Mouse (Mus musculus) hindbrain, embryonic 11.5 days (tissue): ENCODE data around the gene Mrc2. TPM values are rescaled to one million over a fixed set of nuclear protein-coding genes. Genes with fewer than 3 reads are reported as not detected.

Experiments used
- ATAC-seq: fragments of 200-750 bp; cut with Nextera tagmentation; 2 replicates; pipeline ENCODE4 v1.8.0; 2017; ENCODE audit warnings: mild to moderate bottlenecking, moderate TSS enrichment, moderate library complexity; ENCODE audit not compliant: low FRiP score
- DNase-seq: peaks from one replicate; pipeline ENCODE4 v3.0.0-alpha.2; 2015; ENCODE audit warnings: low spot score
- H3K27ac ChIP-seq: fragments of 300-500 bp; sonication (generic); 2 replicates; pipeline ENCODE4 v1.5.1; 2014; ENCODE audit warnings: mild to moderate bottlenecking, low read depth, low read length
- H3K27me3 ChIP-seq: fragments of 300-500 bp; sonication (generic); 2 replicates; pipeline ENCODE4 v1.6.1; 2014; ENCODE audit warnings: mild to moderate bottlenecking, low read length, moderate library complexity, mixed read lengths; ENCODE audit not compliant: control insufficient read depth, insufficient read depth
- H3K36me3 ChIP-seq: fragments of 300-500 bp; sonication (generic); 2 replicates; pipeline ENCODE4 v1.6.1; 2014; ENCODE audit warnings: mild to moderate bottlenecking, low read length, moderate library complexity, mixed read lengths; ENCODE audit not compliant: control insufficient read depth, insufficient read depth
- H3K4me1 ChIP-seq: fragments of 300-500 bp; sonication (generic); replicated peaks from 2 replicates; pipeline ENCODE4 v1.6.1; 2014; ENCODE audit warnings: low read length, mixed read lengths; ENCODE audit not compliant: control insufficient read depth, insufficient read depth
- H3K4me2 ChIP-seq: fragments of 300-500 bp; sonication (generic); replicated peaks from 2 replicates; pipeline ENCODE4 v1.6.1; 2014; ENCODE audit warnings: mild to moderate bottlenecking, low read depth, low read length
- H3K4me3 ChIP-seq: fragments of 300-500 bp; sonication (generic); 2 replicates; pipeline ENCODE4 v1.5.1; 2014; ENCODE audit warnings: low read depth, low read length
- H3K9ac ChIP-seq: fragments of 300-500 bp; sonication (generic); 2 replicates; pipeline ENCODE4 v1.6.1; 2014; ENCODE audit warnings: low read depth, low read length
- H3K9me3 ChIP-seq: fragments of 300-500 bp; sonication (generic); 2 replicates; pipeline ENCODE4 v1.6.1; 2016; ENCODE audit warnings: low read length; ENCODE audit not compliant: control insufficient read depth
- WGBS: fragments of 180-500 bp; shearing (Covaris S2); extraction: QIAGEN DNeasy Blood & Tissue Kit; methylation state at CpG from one replicate; pipeline ENCODE4 v1.1.7; 2014; 5-methylcytosine and 5-hydroxymethylcytosine counted together
- polyA plus RNA-seq: library from polyadenylated mRNA; unstranded; fragments of >200 nt; fragmentation: Nextera tagmentation; extraction: Ambion mirVana; gene quantifications from 2 replicates; pipeline ENCODE4 v1.2.1, GENCODE M21; 2014

Mrc2 gene
- polyA plus RNA-seq, 1 experiment from 2014 or later, result 6.6 TPM

DNA sequence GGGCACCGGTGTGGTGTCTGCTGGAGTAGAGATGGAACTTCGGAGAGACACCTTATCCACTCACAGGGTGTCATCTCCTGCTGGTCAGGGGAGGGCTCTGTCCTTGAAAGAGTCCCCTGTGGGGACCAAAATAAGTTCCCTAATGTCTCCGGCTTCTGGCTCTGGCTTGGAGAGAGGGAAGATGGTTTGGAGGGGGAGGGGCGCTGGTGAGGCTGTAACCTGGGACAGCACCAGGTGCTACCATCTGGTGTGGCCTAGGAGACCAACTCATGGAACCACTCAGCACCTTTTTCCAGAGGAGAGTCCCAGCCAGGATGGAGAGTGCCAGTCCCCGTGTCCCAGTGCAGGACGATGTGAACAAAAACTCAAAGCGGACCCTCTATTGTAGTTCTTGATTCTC lies 58.2 kb downstream of the Mrc2 start:
- WGBS, result 88% methylated on average over 7 of the region's 7 CpGs
- Histone ChIP-seq H3K9me3 (no peaks in the 10 kb centered on the region), H3K36me3 (no peaks in the 10 kb centered on the region), H3K27me3 (no peaks in the 10 kb centered on the region; the same call in 1 of the 2 replicates), H3K27ac (no peak overlapping the region), H3K4me2 (no peak overlapping the region), H3K4me3 (no peak overlapping the region), H3K4me1 (0 out of 2 replicates have a peak, but pooled peaks cover 2% of the 10 kb centered on the region), H3K9ac (no peak overlapping the region)
- ATAC-seq (no peak), DNase-seq (no peak)

DNA sequence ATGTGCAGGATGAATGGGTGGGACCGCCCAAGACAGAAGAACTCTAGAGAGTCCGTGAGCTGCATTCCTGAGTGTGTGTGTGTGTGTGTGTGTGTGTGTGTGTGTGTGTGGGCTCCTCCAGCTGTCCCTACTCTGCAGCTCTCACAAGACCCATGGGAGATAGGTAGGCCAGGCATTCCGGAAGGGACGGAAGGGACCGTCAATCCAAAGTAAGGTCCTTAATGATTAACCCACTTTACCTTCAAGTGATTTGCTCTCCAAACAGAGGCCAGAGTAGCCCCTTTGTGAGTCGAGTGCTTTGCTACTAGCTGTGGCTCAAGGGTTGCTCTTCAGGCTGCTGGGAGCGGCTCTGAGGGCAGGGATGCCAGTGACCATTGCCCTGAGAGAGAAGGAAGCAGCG lies 59.7 kb downstream of the Mrc2 start:
- no peak overlapping the region for H3K27ac ChIP-seq
- H3K9me3 ChIP-seq, result no peaks in the 10 kb centered on the region
- 64% methylated on average over 8 of the region's 8 CpGs for WGBS
- H3K27me3 ChIP-seq, result no peaks in the 10 kb centered on the region; the same call in 1 of the 2 replicates
- H3K4me3 ChIP-seq, result no peak overlapping the region
- no peaks in the 10 kb centered on the region for H3K36me3 ChIP-seq
- 0 out of 2 replicates have a peak, but pooled peaks cover 2% of the 10 kb centered on the region for H3K4me1 ChIP-seq
- no peak overlapping the region for H3K9ac ChIP-seq
- DNase-seq (no peak), ATAC-seq (no peak)
- H3K4me2 ChIP-seq, result no peak overlapping the region

DNA sequence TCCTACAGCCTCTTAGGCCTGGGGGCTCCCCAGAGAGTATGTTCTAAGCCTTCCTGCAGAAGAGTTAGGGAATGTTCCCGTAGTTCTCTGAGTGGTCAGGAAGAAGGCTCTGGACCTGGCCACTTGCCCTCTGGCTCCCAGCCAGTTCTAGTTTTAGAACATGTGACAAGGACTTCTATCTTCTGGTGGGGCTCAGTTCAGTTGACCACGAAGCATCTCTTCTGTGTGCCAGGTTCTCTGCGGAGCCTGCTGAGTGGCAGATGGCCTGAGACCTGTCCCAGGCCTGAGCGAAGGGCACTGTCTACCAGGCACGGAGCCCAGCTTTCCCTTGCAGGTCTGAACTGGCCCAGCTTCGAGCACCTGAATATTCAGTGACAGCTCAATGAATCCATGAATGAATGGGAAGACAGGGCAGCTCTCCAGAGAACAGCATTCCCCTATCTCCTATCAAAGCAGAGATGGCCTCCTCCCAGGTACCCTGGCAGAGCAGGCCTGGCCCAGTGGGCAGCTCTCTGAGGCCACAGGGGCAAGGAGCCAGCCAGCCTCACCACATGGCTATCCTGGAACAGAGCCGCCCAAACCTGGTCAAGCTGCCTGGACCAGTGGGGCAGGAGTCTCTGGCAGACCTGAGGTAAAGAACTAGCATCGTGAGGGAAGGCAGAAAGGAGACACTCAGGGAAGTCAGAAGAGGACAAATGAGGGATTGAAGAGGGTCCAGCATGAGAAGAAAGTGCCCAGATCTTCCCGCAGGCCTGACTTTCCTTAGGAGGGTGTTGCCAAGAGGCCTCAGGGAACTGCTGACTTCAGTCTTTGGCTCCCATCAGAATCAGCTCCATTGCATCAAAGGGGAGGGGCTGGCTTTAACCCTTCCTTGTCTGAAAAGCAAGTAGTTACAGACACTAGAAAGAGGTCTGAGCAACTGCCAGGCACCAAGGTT lies 60.8 kb downstream of the Mrc2 start:
- no peaks in the 10 kb centered on the region; the same call in 1 of the 2 replicates for H3K27me3 ChIP-seq
- H3K36me3 ChIP-seq, result no peaks in the 10 kb centered on the region
- DNase-seq (no peak), ATAC-seq (no peak)
- H3K9me3 ChIP-seq, result no peaks in the 10 kb centered on the region
- no peak overlapping the region for H3K4me3 ChIP-seq
- H3K4me2 ChIP-seq, result no peak overlapping the region
- H3K4me1 ChIP-seq, result 0 out of 2 replicates have a peak, but pooled peaks cover 2% of the 10 kb centered on the region
- H3K27ac ChIP-seq, result no peak overlapping the region
- H3K9ac ChIP-seq, result no peak overlapping the region
- 72% methylated on average over 9 of the region's 9 CpGs for WGBS

DNA sequence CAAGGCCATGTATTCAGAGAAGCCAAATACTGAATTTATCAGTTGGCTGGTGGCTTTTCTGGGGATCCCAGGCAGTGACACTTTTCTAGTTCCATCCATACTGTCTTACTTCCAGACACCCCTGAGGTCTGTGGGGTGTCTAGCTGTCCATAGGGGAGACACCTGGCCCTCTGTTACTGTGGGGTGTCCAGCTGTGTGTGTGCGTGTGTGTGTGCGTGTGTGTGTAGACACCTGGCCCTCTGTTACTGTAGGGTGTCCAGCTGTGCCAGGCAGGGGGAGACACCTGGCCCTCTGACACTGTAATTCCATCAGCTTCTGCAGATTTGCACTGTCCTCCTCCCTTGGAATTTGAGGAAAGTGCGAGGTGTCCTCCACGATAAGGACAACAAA lies 61.4 kb downstream of the Mrc2 start:
- H3K27me3 ChIP-seq, result no peaks in the 10 kb centered on the region; the same call in 1 of the 2 replicates
- 0 out of 2 replicates have a peak, but pooled peaks cover 2% of the 10 kb centered on the region for H3K4me1 ChIP-seq
- no peak overlapping the region for H3K4me3 ChIP-seq
- no peak overlapping the region for H3K9ac ChIP-seq
- H3K4me2 ChIP-seq, result no peak overlapping the region
- no peaks in the 10 kb centered on the region for H3K9me3 ChIP-seq
- WGBS, result 89% methylated on average over 4 of the region's 4 CpGs
- ATAC-seq (no peak), DNase-seq (no peak)
- H3K27ac ChIP-seq, result no peak overlapping the region
- H3K36me3 ChIP-seq, result no peaks in the 10 kb centered on the region

DNA sequence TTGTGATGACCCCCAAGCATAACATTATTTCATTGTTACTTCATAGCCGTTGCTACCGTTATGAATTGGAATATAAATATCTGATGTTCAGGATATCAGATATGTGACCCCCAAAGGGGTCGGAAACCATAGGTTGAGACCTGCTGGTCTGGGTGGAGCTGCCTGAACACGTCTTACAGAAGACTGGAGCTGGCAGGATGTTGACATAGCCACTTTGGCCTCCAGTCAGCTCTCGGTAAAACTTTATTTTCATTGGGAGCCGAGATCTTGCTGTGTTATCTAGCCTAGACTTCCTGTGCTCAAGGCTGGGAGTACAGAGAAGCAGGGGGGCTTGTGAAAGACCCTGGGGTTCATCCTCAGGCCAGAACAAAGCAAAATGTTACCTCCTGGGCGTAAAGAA lies 63.9 kb downstream of the Mrc2 start:
- no peaks in the 10 kb centered on the region; the same call in 1 of the 2 replicates for H3K27me3 ChIP-seq
- H3K4me3 ChIP-seq, result no peak overlapping the region
- WGBS, result 78% methylated on average over 7 of the region's 7 CpGs
- DNase-seq (no peak), ATAC-seq (no peak)
- no peak overlapping the region for H3K4me2 ChIP-seq
- no peak overlapping the region for H3K27ac ChIP-seq
- H3K9me3 ChIP-seq, result no peaks in the 10 kb centered on the region
- no peak overlapping the region for H3K9ac ChIP-seq
- H3K36me3 ChIP-seq, result no peaks in the 10 kb centered on the region
- 0 out of 2 replicates have a peak, but pooled peaks cover 2% of the 10 kb centered on the region for H3K4me1 ChIP-seq

DNA sequence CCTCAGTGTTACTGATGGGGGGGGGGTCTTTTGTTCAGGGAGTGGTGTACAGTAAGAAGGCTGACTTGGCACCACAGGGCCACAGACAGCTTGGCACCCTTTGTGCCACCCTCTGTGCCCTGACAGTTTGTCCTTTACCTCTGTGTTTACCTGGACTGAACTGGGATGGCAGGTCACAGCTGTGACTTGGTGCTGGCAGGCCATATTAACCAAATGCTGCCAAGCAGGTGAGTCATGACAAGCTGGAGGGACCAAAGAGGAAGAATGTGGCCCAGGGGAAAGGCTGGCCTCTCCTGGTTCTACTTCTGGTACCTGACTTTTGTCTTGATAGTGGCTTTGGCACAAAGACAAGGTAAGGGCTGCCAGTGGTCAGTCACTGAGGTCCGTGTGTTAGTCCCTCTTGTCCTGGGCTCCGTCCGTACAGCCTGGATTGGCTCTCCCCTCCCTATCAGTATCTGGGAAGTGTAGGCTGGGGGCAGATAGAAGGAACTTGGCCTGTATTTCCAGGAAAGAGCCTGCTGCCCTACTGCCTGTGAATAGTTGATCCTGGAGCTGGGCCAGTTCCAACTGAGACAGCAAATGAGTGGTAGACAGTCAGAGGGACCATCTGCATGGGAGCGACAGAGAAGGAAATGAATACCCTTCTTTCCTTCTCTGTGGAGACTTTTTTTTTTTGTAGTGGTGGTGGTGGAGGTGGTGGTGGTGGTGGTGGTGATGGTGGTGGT lies 69.8 kb downstream of the Mrc2 start:
- DNase-seq (no peak), ATAC-seq (no peak)
- Histone ChIP-seq H3K4me3 (no peak overlapping the region), H3K4me1 (peaks cover 17% of the 10 kb centered on the region), H3K27me3 (0 out of 2 replicates have a peak, but pooled peaks cover 2% of the 10 kb centered on the region), H3K9me3 (no peaks in the 10 kb centered on the region), H3K36me3 (no peaks in the 10 kb centered on the region), H3K9ac (no peak overlapping the region), H3K27ac (no peak overlapping the region), H3K4me2 (no peak overlapping the region)
- WGBS, result 93% methylated on average over 4 of the region's 4 CpGs

DNA sequence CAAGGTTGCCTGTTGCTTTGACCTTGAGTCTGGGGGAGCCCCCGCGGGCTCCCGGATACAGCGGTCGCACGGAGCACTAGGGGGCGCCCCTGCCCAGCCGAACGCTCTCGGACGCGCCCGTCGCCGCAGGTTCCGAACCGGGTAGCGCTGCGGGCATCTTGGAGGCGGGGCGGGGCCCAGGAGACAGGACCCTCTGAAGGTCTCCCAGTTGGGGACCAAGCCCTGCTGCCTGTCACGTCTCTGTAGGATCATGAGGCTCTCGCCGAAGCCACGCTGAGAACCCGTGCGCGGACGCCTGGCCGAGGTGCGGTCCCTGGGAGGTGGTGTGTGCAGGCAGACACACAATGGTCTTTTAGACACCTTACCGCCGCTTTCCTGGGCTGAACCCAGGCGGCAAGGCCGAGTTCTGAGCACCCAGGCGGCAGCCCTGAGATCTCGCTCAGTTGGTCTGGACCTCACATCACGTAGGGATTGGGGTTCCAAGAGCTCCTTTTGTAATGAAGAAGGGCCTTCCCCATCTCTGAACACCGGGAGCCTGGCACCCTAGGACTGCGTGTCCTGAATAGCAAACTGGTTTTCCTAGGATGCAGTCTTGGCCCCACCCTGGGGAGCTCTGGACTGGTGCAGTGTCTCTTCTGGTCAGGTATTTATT lies 70.6 kb downstream of the Mrc2 start:
- H3K4me2 ChIP-seq, result peak overlapping the region; percentile 72
- under 1% methylated on average over 39 of the region's 40 CpGs for WGBS
- peaks cover 17% of the 10 kb centered on the region for H3K4me1 ChIP-seq
- H3K36me3 ChIP-seq, result no peaks in the 10 kb centered on the region
- H3K4me3 ChIP-seq, result peak overlapping the region; percentile 39
- no peaks in the 10 kb centered on the region for H3K9me3 ChIP-seq
- H3K27me3 ChIP-seq, result 0 out of 2 replicates have a peak, but pooled peaks cover 2% of the 10 kb centered on the region
- H3K9ac ChIP-seq, result peak overlapping the region; percentile 58
- peak; percentile 90 for DNase-seq
- ATAC-seq, result peak; percentile 77
- no peak overlapping the region for H3K27ac ChIP-seq

DNA sequence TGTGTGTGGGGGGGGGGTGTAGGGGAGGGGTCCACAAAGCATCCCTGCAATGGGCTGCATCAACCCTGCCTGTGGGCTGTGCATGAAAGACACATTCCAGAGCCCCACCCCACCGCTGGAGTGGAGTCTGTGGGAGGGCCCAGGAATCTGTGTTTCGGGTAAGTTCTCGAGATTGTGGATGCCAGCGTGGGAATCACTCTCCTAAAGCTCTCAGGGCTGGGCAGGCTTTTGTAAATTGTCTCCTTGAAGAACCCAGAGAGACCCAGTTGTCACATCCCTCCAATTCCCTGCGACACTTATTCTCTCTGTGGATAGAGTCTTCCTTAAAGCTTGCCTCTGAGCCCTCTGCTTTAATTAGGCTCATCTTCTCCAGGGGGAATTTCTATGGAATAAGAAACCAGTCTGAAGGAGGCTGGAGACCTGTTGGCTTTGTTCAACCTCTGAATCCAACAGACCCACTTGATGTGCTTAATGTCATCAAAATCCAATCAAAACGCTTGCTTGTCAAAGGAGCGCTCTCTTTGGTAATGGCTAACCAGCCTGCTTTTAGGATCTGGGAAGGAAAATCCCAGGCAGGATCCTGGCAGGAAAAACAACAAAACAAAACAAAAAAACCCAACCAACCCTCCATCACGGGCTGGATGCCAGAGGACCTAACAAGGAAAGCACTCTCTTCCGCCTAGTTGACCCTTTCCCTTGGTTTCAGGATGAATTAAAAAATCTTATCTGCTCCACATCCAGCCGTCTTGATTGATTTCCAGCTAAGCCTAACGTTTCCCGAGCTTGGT lies 71.3 kb downstream of the Mrc2 start:
- H3K9me3 ChIP-seq, result no peaks in the 10 kb centered on the region
- H3K4me3 ChIP-seq, result peak overlapping the region; percentile 39
- H3K4me2 ChIP-seq, result peak overlapping the region; percentile 72
- DNase-seq, result peak; percentile 52
- peaks cover 17% of the 10 kb centered on the region for H3K4me1 ChIP-seq
- H3K27ac ChIP-seq, result no peak overlapping the region; the same call in 1 of the 2 replicates
- 31% methylated on average over 12 of the region's 12 CpGs for WGBS
- H3K27me3 ChIP-seq, result 0 out of 2 replicates have a peak, but pooled peaks cover 2% of the 10 kb centered on the region
- ATAC-seq, result no peak; the same call in 1 of the 2 replicates
- H3K36me3 ChIP-seq, result no peaks in the 10 kb centered on the region
- peak overlapping the region; percentile 58 for H3K9ac ChIP-seq
